Mouse (Mus musculus) layer of hippocampus, postnatal 36 days (tissue): Measurements from ENCODE around the gene Gm7137. TPM values are rescaled to one million over a fixed set of nuclear protein-coding genes. Genes with fewer than 3 reads are reported as not detected.
"Not testable (repeated sequence)": the region's sequence is repeated elsewhere in the genome, so short reads cannot be mapped to it uniquely, and the experiment has no call there.

Source experiments
- DNase-seq, 2 experiments: peaks; one replicate each; pipeline ENCODE4 v3.0.0; 2022
- total RNA-seq, 2 experiments: library from RNA; stranded (reverse); gene quantifications; 2 replicates each; pipeline ENCODE4 v1.2.3; 2021

Gm7137 gene
- total RNA-seq, 2 experiments from 2014 or later = not detected

GRCm38 (mm10) chr10:77751254-77751653 is 36.7 kb downstream of the Gm7137 start, which contains the start of gene Gm9736:
Gm9736 (minus strand) TSS chr10:77751354.
- not testable (repeated sequence) for DNase-seq

GRCm38 (mm10) chr10:77750686-77751085 is 37.3 kb downstream of the Gm7137 start:
- DNase-seq = not testable (repeated sequence)

- peak in 1 of 2 experiments; percentile 12 for DNase-seq
Measured at GRCm38 (mm10) chr10:77741924-77742688, 45.9 kb downstream of the Gm7137 start, which contains the start of gene Gm18596. Gm18596 (minus strand) TSS chr10:77742638.

- no peak for DNase-seq
Measured at GRCm38 (mm10) chr10:77738929-77739328, 49.1 kb downstream of the Gm7137 start.

Other genes starting within 250 kb of the Gm7137 start
- 10 to 100 TPM; 68.2 to 69.0 TPM for gene Pttg1ip, start 206.5 kb downstream of the Gm7137 start, total RNA-seq
- gene Sumo3, start 182.1 kb downstream of the Gm7137 start, total RNA-seq = 100 to 1,000 TPM; 127 TPM
- 10 to 100 TPM; 17.2 to 29.6 TPM for gene Gm49325, start 182.0 kb downstream of the Gm7137 start, total RNA-seq
- 10 to 100 TPM; 83.8 to 95.4 TPM for gene Ube2g2, start 165.9 kb downstream of the Gm7137 start, total RNA-seq
- not detected for gene Tspear, start 101.6 kb downstream of the Gm7137 start, total RNA-seq
- not detected for gene Gm19402, start 97.4 kb downstream of the Gm7137 start, total RNA-seq
- gene Gm9508, start 91.0 kb downstream of the Gm7137 start, total RNA-seq = not detected
- not detected for gene Gm10272, start 81.6 kb downstream of the Gm7137 start, total RNA-seq
- not detected for gene Gm10024, start 76.7 kb downstream of the Gm7137 start, total RNA-seq
- not detected for gene Gm10142, start 72.4 kb downstream of the Gm7137 start, total RNA-seq
- gene Krtap12-1, start 67.6 kb downstream of the Gm7137 start, total RNA-seq = not detected
- not detected for gene Gm10100, start 61.7 kb downstream of the Gm7137 start, total RNA-seq
- gene Gm18596, start 45.6 kb downstream of the Gm7137 start, total RNA-seq = not detected
- not detected for gene Gm9736, start 36.8 kb downstream of the Gm7137 start, total RNA-seq
- not detected for gene Gm3233, start 28.5 kb downstream of the Gm7137 start, total RNA-seq
- not detected for gene Gm3238, start 16.9 kb downstream of the Gm7137 start, total RNA-seq
- gene Gm7138, start 11.3 kb downstream of the Gm7137 start, total RNA-seq = not detected
- gene Gm3250, start 5.7 kb downstream of the Gm7137 start, total RNA-seq = not detected
- not detected for gene Gm9639, start 6.9 kb upstream of the Gm7137 start, total RNA-seq
- gene Gm19668, start 10.9 kb upstream of the Gm7137 start, total RNA-seq = not detected
- not detected for gene Gm9507, start 23.6 kb upstream of the Gm7137 start, total RNA-seq
- gene Gm2696, start 26.5 kb upstream of the Gm7137 start, total RNA-seq = not detected
- gene Krtap10-4, start 38.9 kb upstream of the Gm7137 start, total RNA-seq = not detected
- gene Krtap10-10, start 47.7 kb upstream of the Gm7137 start, total RNA-seq = not detected
- not detected for gene Gm36176, start 58.6 kb upstream of the Gm7137 start, total RNA-seq
- gene Gm10318, start 64.7 kb upstream of the Gm7137 start, total RNA-seq = not detected
- not detected for gene Gm3285, start 73.8 kb upstream of the Gm7137 start, total RNA-seq
- gene Lrrc3, start 114.3 kb upstream of the Gm7137 start, total RNA-seq = 1 to 10 TPM; 3.8 to 4.7 TPM
- gene Trpm2, start 182.4 kb upstream of the Gm7137 start, total RNA-seq = 10 to 100 TPM; 30.3 to 40.0 TPM
- 10 to 100 TPM; 34.6 to 37.4 TPM for gene 1810043G02Rik, start 190.3 kb upstream of the Gm7137 start, total RNA-seq
- 100 to 1,000 TPM; 201 to 209 TPM for gene Pfkl, start 221.9 kb upstream of the Gm7137 start, total RNA-seq